Mouse (Mus musculus) forebrain, embryonic 11.5 days (tissue): ENCODE measurements around the gene Alg14. TPM values are rescaled to one million over a fixed set of nuclear protein-coding genes. Genes with fewer than 3 reads are reported as not detected.

ENCODE experiments used
- ATAC-seq: fragments of 200-750 bp; cut with Nextera tagmentation; replicated peaks from 2 replicates; pipeline ENCODE4 v1.8.0; 2017; ENCODE audit warnings: moderate TSS enrichment; ENCODE audit not compliant: low FRiP score
- DNase-seq: peaks from one replicate; pipeline ENCODE4 v3.0.0-alpha.2; 2017; ENCODE audit warnings: low spot score
- H3K27ac ChIP-seq: fragments of 300-500 bp; sonication (generic); 2 replicates; pipeline ENCODE4 v1.5.1; 2014; ENCODE audit warnings: low read depth, low read length
- H3K27me3 ChIP-seq: fragments of 300-500 bp; sonication (generic); 2 replicates; pipeline ENCODE4 v1.6.1; 2014; ENCODE audit warnings: mild to moderate bottlenecking, low read length, mixed read lengths; ENCODE audit not compliant: control insufficient read depth, insufficient read depth
- H3K36me3 ChIP-seq: fragments of 300-500 bp; sonication (generic); 2 replicates; pipeline ENCODE4 v1.6.1; 2014; ENCODE audit warnings: mild to moderate bottlenecking, low read length, moderate library complexity, mixed read lengths; ENCODE audit not compliant: control insufficient read depth, insufficient read depth
- H3K4me1 ChIP-seq: fragments of 300-500 bp; sonication (generic); replicated peaks from 2 replicates; pipeline ENCODE4 v1.6.1; 2014; ENCODE audit warnings: low read length, mixed read lengths; ENCODE audit not compliant: control insufficient read depth, insufficient read depth
- H3K4me2 ChIP-seq: fragments of 300-500 bp; sonication (generic); 2 replicates; pipeline ENCODE4 v1.6.1; 2014; ENCODE audit warnings: low read depth, mild to moderate bottlenecking, low read length, moderate library complexity, mixed read lengths; ENCODE audit not compliant: severe bottlenecking
- H3K4me3 ChIP-seq: fragments of 300-500 bp; sonication (generic); 2 replicates; pipeline ENCODE4 v1.5.1; 2014; ENCODE audit warnings: low read depth, low read length
- H3K9ac ChIP-seq: fragments of 300-500 bp; sonication (generic); 2 replicates; pipeline ENCODE4 v1.6.1; 2014; ENCODE audit warnings: low read length
- H3K9me3 ChIP-seq: fragments of 300-500 bp; sonication (generic); 2 replicates; pipeline ENCODE4 v1.6.1; 2016; ENCODE audit warnings: low read length, mixed read lengths; ENCODE audit not compliant: control insufficient read depth
- WGBS: fragments of 180-500 bp; shearing (Covaris S2); extraction: QIAGEN DNeasy Blood & Tissue Kit; methylation state at CpG from one replicate; pipeline ENCODE4 v1.1.7; 2014; 5-methylcytosine and 5-hydroxymethylcytosine counted together
- polyA plus RNA-seq: library from polyadenylated mRNA; unstranded; fragments of >200 nt; fragmentation: Nextera tagmentation; extraction: Ambion mirVana; gene quantifications from 2 replicates; pipeline ENCODE4 v1.2.1, GENCODE M21; 2014

Alg14 gene
- polyA plus RNA-seq, 1 experiment from 2014 or later: 28.9 TPM

DNA sequence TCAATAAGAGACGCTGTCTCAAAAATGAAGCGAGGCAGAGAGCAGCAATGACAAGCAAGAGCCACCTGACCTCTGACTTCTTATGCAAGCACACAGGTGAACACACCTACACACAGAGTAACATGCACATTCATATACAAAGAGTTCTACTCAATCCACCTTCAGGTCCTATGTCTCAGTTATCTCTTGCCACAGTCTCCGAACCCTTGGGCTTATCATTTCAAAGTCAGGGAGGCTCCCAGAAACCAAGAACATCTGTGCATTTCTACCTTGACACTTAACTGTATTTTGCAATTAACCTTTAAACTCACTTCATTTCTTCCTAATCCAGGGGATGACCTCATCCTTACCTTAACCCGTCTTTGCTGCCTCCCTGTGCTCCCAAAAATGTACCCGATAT, 24.3 kb upstream of the Alg14 start:
- WGBS: 84% methylated on average over 5 of the region's 5 CpGs
- H3K4me2 ChIP-seq: no peak overlapping the region
- no peak overlapping the region for H3K9ac ChIP-seq
- DNase-seq: no peak
- peaks cover 4% of the 10 kb centered on the region; the same call in 1 of the 2 replicates for H3K27me3 ChIP-seq
- no peaks in the 10 kb centered on the region for H3K9me3 ChIP-seq
- no peaks in the 10 kb centered on the region for H3K36me3 ChIP-seq
- H3K4me3 ChIP-seq: no peak overlapping the region
- H3K4me1 ChIP-seq: no peaks in the 10 kb centered on the region
- H3K27ac ChIP-seq: no peak overlapping the region
- no peak for ATAC-seq

DNA sequence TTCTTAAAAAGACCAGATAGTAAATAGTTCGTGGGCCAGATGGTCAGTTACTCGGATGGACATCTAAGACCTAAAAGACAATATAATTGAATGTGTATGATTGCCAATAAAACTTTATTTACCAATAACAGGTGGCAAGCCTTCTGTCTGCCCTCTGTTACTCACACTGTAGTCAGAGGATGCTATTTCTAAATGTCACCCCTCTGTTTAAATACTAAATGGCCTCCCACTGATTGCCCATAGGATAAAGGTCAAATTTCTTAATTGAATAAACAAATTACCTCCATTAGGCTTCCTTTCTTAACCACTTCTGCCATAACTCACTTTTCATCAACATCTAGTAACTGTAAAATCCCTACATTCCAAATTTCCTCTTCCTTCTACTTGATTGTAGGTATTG, 19.0 kb upstream of the Alg14 start:
- Histone ChIP-seq H3K9ac (no peak overlapping the region), H3K9me3 (no peaks in the 10 kb centered on the region), H3K27me3 (no peaks in the 10 kb centered on the region), H3K4me1 (no peaks in the 10 kb centered on the region), H3K4me3 (no peak overlapping the region), H3K27ac (no peak overlapping the region), H3K36me3 (no peaks in the 10 kb centered on the region), H3K4me2 (no peak overlapping the region)
- WGBS: 82% methylated on average over 2 of the region's 2 CpGs
- ATAC-seq (no peak), DNase-seq (no peak)

DNA sequence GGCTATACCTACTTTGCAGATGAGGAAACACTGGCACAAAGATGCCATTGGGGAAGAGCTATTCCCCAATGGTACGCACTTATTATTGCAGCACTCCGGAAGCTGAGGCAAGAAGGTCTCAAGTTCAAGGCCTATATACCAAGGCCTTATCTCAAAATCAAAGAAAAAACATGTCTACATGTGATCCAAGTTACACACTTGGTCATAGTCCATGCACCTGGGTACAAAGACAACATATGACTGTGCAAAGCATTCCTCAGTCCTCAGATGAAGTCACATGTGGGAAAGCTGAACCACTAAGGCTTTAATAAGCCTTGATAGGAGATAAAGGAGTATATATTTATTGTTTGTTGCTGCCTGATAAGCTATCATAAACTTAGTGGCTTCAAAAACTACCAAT, 17.6 kb upstream of the Alg14 start:
- no peak for DNase-seq
- Histone ChIP-seq H3K4me1 (no peaks in the 10 kb centered on the region), H3K36me3 (no peaks in the 10 kb centered on the region), H3K27me3 (no peaks in the 10 kb centered on the region), H3K4me2 (no peak overlapping the region), H3K4me3 (no peak overlapping the region), H3K9me3 (no peaks in the 10 kb centered on the region), H3K9ac (no peak overlapping the region), H3K27ac (no peak overlapping the region)
- WGBS: 92% methylated on average over 2 of the region's 2 CpGs
- ATAC-seq: no peak

DNA sequence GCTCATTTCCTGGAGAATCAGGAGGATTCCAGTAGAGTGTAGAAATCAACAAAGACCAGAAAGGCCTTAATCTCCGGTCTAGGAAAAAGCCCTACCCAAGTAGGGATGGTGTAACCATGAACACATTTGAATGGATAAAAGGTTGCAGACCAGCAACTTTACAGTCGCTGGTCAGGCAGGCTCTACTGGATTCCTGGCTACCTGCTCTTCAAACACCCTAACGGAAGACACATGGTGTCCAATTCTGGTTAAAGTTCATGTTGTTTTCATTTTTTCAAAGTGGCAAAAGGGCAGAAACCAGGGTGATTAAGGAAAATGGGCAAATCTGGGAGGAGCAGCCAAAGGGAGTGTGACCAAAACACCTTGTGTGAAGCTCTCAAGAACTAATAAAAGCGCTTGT, 14.6 kb upstream of the Alg14 start:
- Histone ChIP-seq H3K9me3 (no peaks in the 10 kb centered on the region), H3K4me2 (no peak overlapping the region), H3K27ac (no peak overlapping the region), H3K4me3 (no peak overlapping the region), H3K9ac (no peak overlapping the region), H3K36me3 (no peaks in the 10 kb centered on the region), H3K27me3 (no peaks in the 10 kb centered on the region), H3K4me1 (no peaks in the 10 kb centered on the region)
- DNase-seq (no peak), ATAC-seq (no peak)
- 81% methylated on average over 4 of the region's 4 CpGs for WGBS

DNA sequence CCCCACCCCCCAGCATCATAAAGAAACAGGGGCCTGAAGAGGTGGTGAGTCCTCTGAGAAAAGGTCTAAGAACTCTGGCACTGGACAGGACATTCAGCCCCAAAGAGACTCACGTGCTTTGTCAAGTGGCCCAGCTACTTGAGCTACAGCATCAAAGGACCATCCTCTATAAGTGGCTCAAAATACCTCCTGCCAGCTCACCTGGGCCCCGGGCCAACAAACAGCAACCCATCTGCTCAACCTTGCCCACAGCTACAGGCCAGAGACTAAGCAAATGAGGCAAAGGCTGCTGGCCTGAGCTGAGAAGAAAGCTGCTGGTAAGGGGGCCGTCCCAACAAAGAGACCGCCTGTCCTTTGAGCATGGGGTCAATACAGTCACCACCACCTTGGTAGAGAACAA, 14.0 kb upstream of the Alg14 start:
- ATAC-seq (no peak), DNase-seq (no peak)
- Histone ChIP-seq H3K4me3 (no peak overlapping the region), H3K9ac (no peak overlapping the region), H3K27ac (no peak overlapping the region), H3K36me3 (no peaks in the 10 kb centered on the region), H3K4me1 (no peaks in the 10 kb centered on the region), H3K27me3 (no peaks in the 10 kb centered on the region), H3K9me3 (no peaks in the 10 kb centered on the region), H3K4me2 (no peak overlapping the region)
- WGBS: 77% methylated on average over 4 of the region's 4 CpGs

DNA sequence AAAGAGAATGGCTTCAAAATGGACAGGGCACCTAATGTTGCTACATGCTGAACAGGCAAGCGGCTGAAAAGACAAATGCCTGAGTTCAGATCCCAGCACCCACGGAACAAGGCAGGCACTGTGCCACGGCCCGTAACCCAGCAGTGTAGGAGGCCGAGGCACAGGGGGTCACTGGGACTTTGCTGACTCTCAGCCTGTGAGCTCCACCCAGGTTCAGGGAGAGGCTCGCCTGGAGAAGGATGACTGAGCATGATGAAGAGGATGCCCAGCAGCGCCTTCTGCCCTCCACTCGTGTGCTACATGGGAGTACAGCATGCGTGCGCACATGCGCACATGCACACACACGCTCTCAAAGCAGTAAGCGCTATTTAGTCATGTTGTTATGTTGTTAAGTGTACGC, 11.9 kb upstream of the Alg14 start:
- Histone ChIP-seq H3K27me3 (no peaks in the 10 kb centered on the region), H3K36me3 (no peaks in the 10 kb centered on the region), H3K4me3 (no peak overlapping the region), H3K9me3 (no peaks in the 10 kb centered on the region), H3K9ac (no peak overlapping the region), H3K27ac (no peak overlapping the region), H3K4me1 (no peaks in the 10 kb centered on the region), H3K4me2 (no peak overlapping the region)
- 89% methylated on average over 14 of the region's 14 CpGs for WGBS
- no peak for ATAC-seq
- DNase-seq: no peak

DNA sequence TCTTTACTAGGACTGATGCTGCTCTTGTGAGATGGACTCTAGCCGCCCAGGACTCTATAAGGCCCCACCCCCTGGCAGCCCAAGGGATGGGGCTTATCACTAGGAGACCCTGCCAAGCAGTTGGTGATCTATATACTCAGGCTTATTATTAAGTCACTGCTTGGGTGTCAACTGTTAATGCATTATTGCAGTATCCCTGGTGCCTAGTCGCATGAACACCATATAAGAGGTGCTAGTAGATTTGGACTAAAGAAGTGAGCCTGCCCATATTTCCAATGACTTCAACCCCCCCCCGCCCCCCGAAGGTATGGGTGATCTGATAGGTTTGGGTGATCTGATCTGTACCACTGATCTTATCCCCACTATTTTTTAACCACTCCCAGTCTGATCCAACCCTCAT, 8.6 kb upstream of the Alg14 start, which contains the start of gene Tmem56:
Gene Tmem56, minus strand, starts transcription at position 101 of the 400 bp plus-strand sequence.
- Histone ChIP-seq H3K4me3 (no peak within 1 kb of the TSS), H3K4me2 (no peak within 1 kb of the TSS), H3K4me1 (no peaks in the 10 kb centered on the region), H3K9me3 (no peaks in the 10 kb centered on the region), H3K9ac (no peak within 1 kb of the TSS), H3K27ac (no peak within 1 kb of the TSS), H3K36me3 (no peaks in the 10 kb centered on the region), H3K27me3 (no peaks in the 10 kb centered on the region)
- ATAC-seq (no peak), DNase-seq (no peak)
- 81% methylated on average over 4 of the region's 4 CpGs for WGBS

DNA sequence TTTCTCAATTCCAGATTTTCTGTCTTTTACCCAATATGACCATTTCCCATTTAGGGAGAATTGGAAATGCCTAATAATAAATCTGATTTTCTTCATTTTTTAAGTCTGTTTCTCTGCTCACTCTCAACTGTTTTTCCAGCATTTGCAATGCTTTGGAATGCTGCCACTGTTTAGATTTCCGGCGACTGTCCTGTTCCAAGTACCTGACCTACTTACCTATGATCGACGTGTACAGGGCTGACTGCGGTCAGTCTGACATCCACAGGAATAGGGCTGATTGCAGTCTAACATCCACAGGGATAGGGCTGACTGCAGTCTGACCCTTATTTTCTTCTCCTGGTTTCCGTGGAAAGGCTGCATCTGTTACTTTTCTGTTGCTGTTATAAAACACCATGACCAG, 6.4 kb upstream of the Alg14 start:
- whole genome bisulfite sequencing: 94% methylated on average over 6 of the region's 6 CpGs
- DNase-seq (no peak), ATAC-seq (no peak)
- Histone ChIP-seq H3K9ac (no peak overlapping the region), H3K4me3 (no peak overlapping the region), H3K4me2 (no peak overlapping the region), H3K27ac (no peak overlapping the region), H3K36me3 (no peaks in the 10 kb centered on the region), H3K9me3 (no peaks in the 10 kb centered on the region), H3K27me3 (no peaks in the 10 kb centered on the region), H3K4me1 (no peaks in the 10 kb centered on the region)

DNA sequence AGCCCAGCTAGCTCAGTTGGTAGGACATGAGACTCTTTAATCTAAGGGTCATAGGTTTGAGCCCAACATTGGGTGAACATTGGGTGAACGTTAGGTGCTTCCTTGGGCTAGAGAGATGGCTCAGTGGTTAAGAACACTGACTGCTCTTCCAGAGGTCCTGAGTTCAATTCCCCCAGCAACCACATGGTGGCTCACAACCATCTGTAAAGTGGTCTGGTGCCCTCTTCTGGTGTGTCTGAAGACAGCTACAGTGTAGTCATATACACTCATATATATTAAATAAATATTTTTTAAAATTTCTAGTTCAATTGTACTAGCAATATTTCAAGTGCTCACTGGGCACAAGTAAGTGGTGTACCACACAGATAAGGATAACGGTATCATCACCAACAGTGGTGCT, 4.4 kb upstream of the Alg14 start:
- ATAC-seq (no peak), DNase-seq (no peak)
- H3K4me3 ChIP-seq: no peak overlapping the region
- 98% methylated on average over 2 of the region's 2 CpGs for WGBS
- no peak overlapping the region for H3K27ac ChIP-seq
- H3K4me2 ChIP-seq: no peak overlapping the region
- no peaks in the 10 kb centered on the region for H3K9me3 ChIP-seq
- H3K27me3 ChIP-seq: no peaks in the 10 kb centered on the region
- H3K4me1 ChIP-seq: 0 out of 2 replicates have a peak, but pooled peaks cover 3% of the 10 kb centered on the region
- H3K9ac ChIP-seq: no peak overlapping the region
- no peaks in the 10 kb centered on the region for H3K36me3 ChIP-seq
